Mouse (Mus musculus): Measurements from ENCODE around the gene Nup43. TPM values are rescaled to one million over a fixed set of nuclear protein-coding genes. Genes with fewer than 3 reads are reported as not detected.

Gene Nup43
- polyA plus RNA-seq, 1 experiment from 2014 or later, result 52.2 TPM

GRCm38 (mm10) chr10:7726501-7726812 is 59.2 kb downstream of the Nup43 start:
- Histone ChIP-seq H3K4me3 (ENCODE audit: low read length) (peak overlapping the region; percentile 96), H3K36me3 (ENCODE audit: insufficient read depth, low read length) (no peaks in the 10 kb centered on the region), H3K27ac (ENCODE audit: low read length) (peak overlapping the region; percentile 82; the same call in 1 of the 2 replicates), H3K9me3 (ENCODE audit: low read length) (no peaks in the 10 kb centered on the region), H3K27me3 (ENCODE audit: insufficient read depth, low read length) (no peaks in the 10 kb centered on the region), H3K4me1 (ENCODE audit: insufficient read depth, low read length) (peaks cover 7% of the 10 kb centered on the region; the same call in 1 of the 2 replicates), H3K4me2 (replicated peaks; ENCODE audit: low read depth, low read length) (peak overlapping the region; percentile 89), H3K9ac (replicated peaks; ENCODE audit: low read length) (peak overlapping the region; percentile 81)
- 0% methylated on average over 8 of the region's 8 CpGs for WGBS
- ATAC-seq (ENCODE audit: low FRiP score, low TSS enrichment), result no peak

GRCm38 (mm10) chr10:7727011-7727410 is 59.7 kb downstream of the Nup43 start:
- Histone ChIP-seq H3K4me3 (ENCODE audit: low read length) (peak overlapping the region; percentile 96), H3K9me3 (ENCODE audit: low read length) (no peaks in the 10 kb centered on the region), H3K27ac (ENCODE audit: low read length) (no peak overlapping the region), H3K4me2 (replicated peaks; ENCODE audit: low read depth, low read length) (peak overlapping the region; percentile 89), H3K27me3 (ENCODE audit: insufficient read depth, low read length) (no peaks in the 10 kb centered on the region), H3K4me1 (ENCODE audit: insufficient read depth, low read length) (peaks cover 10% of the 10 kb centered on the region; the same call in 1 of the 2 replicates), H3K9ac (replicated peaks; ENCODE audit: low read length) (peak overlapping the region; percentile 46; the same call in 1 of the 2 replicates), H3K36me3 (ENCODE audit: insufficient read depth, low read length) (no peaks in the 10 kb centered on the region)
- no peak for ATAC-seq (ENCODE audit: low FRiP score, low TSS enrichment)
- 17% methylated on average over 3 of the region's 3 CpGs for WGBS

Other genes starting within 250 kb of the Nup43 start
- gene Ulbp1, start 193.9 kb upstream of the Nup43 start, polyA plus RNA-seq (2015; fragmentation: Nextera tagmentation; extraction: Ambion mirVana), result 2.5 and 3.6 TPM in 2 replicates
- gene Lrp11, start 77.7 kb upstream of the Nup43 start, polyA plus RNA-seq (2015; fragmentation: Nextera tagmentation; extraction: Ambion mirVana), result 1.5 and 1.7 TPM in 2 replicates
- gene Pcmt1, start 13.6 kb downstream of the Nup43 start, polyA plus RNA-seq (2015; fragmentation: Nextera tagmentation; extraction: Ambion mirVana), result 120 and 124 TPM in 2 replicates
- 7.4 and 9.4 TPM in 2 replicates for gene Lats1, start 13.7 kb downstream of the Nup43 start, polyA plus RNA-seq (2015; fragmentation: Nextera tagmentation; extraction: Ambion mirVana)
- 57.5 and 58.7 TPM in 2 replicates for gene Katna1, start 58.5 kb downstream of the Nup43 start, polyA plus RNA-seq (2015; fragmentation: Nextera tagmentation; extraction: Ambion mirVana)
- gene Ginm1, start 125.3 kb downstream of the Nup43 start, polyA plus RNA-seq (2015; fragmentation: Nextera tagmentation; extraction: Ambion mirVana), result 100 and 102 TPM in 2 replicates
- gene Ppil4, start 125.4 kb downstream of the Nup43 start, polyA plus RNA-seq (2015; fragmentation: Nextera tagmentation; extraction: Ambion mirVana), result 40.8 and 41.2 TPM in 2 replicates
- gene Zc3h12d, start 165.0 kb downstream of the Nup43 start, polyA plus RNA-seq (2015; fragmentation: Nextera tagmentation; extraction: Ambion mirVana), result 0.16 and 0.17 TPM in 2 replicates